ENCODE assay signal across 11 mouse cellular contexts in genomic region chr5:142982046-142982801, GRCm38 (mm10). TPM values are rescaled to one million over a fixed set of nuclear protein-coding genes. Genes with fewer than 3 reads are reported as not detected.
DNase-seq lines count a peak whose midpoint lies in the region; ATAC-seq lines count a peak whose summit lies in the region.
"Had no signal": no experiment of that assay in that cellular context is flagged by ENCODE, and none has a peak within 500 bp of the region (broad histone marks: within the 10 kb centered on the region; RNA-seq: fewer than 3 reads in every experiment).

No protein-coding gene starts in this region.

- DNase-seq in liver = peak; percentile 36
- no peak for DNase-seq in liver, embryonic 11.5 days (ENCODE audit: low spot score)
- DNase-seq in kidney, postnatal 10 days = peak; percentile 74
- DNase-seq in left cerebral cortex, adult 11 months (ENCODE audit: low spot score) = no peak
- DNase-seq in cerebellum, adult 11-12 months = no peak
- DNase-seq: gastrocnemius, postnatal 10 days; thymus, postnatal 14 days had no signal

- WGBS in liver, embryonic 11.5 days = 48% methylated on average over 16 of the region's 16 CpGs
- 55% methylated on average over 16 of the region's 16 CpGs for WGBS in heart, embryonic 15.5 days
- WGBS in midbrain, embryonic 13.5 days = 86% methylated on average over 16 of the region's 16 CpGs

- H3K36me3 ChIP-seq in liver, embryonic 11.5 days (ENCODE audit: control insufficient read depth, insufficient read depth, low read length) = no peaks in the 10 kb centered on the region
- no peaks in the 10 kb centered on the region for H3K36me3 ChIP-seq in heart, embryonic 15.5 days
- no peaks in the 10 kb centered on the region for H3K36me3 ChIP-seq in midbrain, embryonic 13.5 days

- H3K9ac ChIP-seq in liver, embryonic 11.5 days (ENCODE audit: low read depth, low read length) = no peak overlapping the region
- no peak overlapping the region for H3K9ac ChIP-seq in heart, embryonic 15.5 days
- no peak overlapping the region for H3K9ac ChIP-seq in midbrain, embryonic 13.5 days (replicated peaks)

- H3K27me3 ChIP-seq in liver, embryonic 11.5 days (replicated peaks; ENCODE audit: control insufficient read depth, insufficient read depth, low read length) = no peaks in the 10 kb centered on the region
- H3K27me3 ChIP-seq in heart, embryonic 15.5 days = no peaks in the 10 kb centered on the region
- no peaks in the 10 kb centered on the region for H3K27me3 ChIP-seq in midbrain, embryonic 13.5 days

- ATAC-seq in liver, embryonic 11.5 days (replicated peaks; ENCODE audit: low FRiP score) = no peak
- peak; percentile 76; the same call in 1 of the 2 replicates for ATAC-seq in heart, embryonic 15.5 days (replicated peaks; ENCODE audit: insufficient number of reproducible peaks, insufficient read depth, low FRiP score, low read depth)
- peak; percentile 27 for ATAC-seq in megakaryocyte progenitor cell, adult 5-6 weeks (replicated peaks; ENCODE audit: poor library complexity)
- ATAC-seq in midbrain, embryonic 13.5 days = no peak

- H3K4me2 ChIP-seq in liver, embryonic 11.5 days = no peak overlapping the region
- H3K4me2 ChIP-seq in heart, embryonic 15.5 days = no peak overlapping the region
- no peak overlapping the region for H3K4me2 ChIP-seq in midbrain, embryonic 13.5 days (replicated peaks)

- H3K4me3 ChIP-seq in liver, embryonic 11.5 days (ENCODE audit: low read depth, low read length) = no peak overlapping the region
- no peak overlapping the region for H3K4me3 ChIP-seq in heart, embryonic 15.5 days
- H3K4me3 ChIP-seq in midbrain, embryonic 13.5 days (replicated peaks) = no peak overlapping the region

- no peaks in the 10 kb centered on the region for H3K9me3 ChIP-seq in liver, embryonic 11.5 days (ENCODE audit: control insufficient read depth, low read length)
- H3K9me3 ChIP-seq in heart, embryonic 15.5 days (replicated peaks) = no peaks in the 10 kb centered on the region
- H3K9me3 ChIP-seq in midbrain, embryonic 13.5 days = peaks cover 4% of the 10 kb centered on the region; the same call in 1 of the 2 replicates

- H3K4me1 ChIP-seq in liver, embryonic 11.5 days (replicated peaks; ENCODE audit: control insufficient read depth, insufficient read depth, low read length) = peaks cover 12% of the 10 kb centered on the region
- H3K4me1 ChIP-seq in heart, embryonic 15.5 days (replicated peaks) = peaks cover 9% of the 10 kb centered on the region
- H3K4me1 ChIP-seq in midbrain, embryonic 13.5 days (replicated peaks) = 0 out of 2 replicates have a peak, but pooled peaks cover 4% of the 10 kb centered on the region

- H3K27ac ChIP-seq in liver, embryonic 11.5 days (ENCODE audit: low read depth, low read length) = no peak overlapping the region
- H3K27ac ChIP-seq in heart, embryonic 15.5 days = peak overlapping the region; percentile 62
- no peak overlapping the region for H3K27ac ChIP-seq in midbrain, embryonic 13.5 days

RNA-seq across cellular contexts. Expression of gene Fscn1, which starts 22.1 kb away (rescaled TPM):
- polyA plus RNA-seq in liver, embryonic 11.5 days (2014; fragmentation: Nextera tagmentation; extraction: Ambion mirVana) = 142 and 148 TPM in 2 replicates
- 108 and 137 TPM in 2 replicates for polyA plus RNA-seq in heart, embryonic 15.5 days (2015; fragmentation: Nextera tagmentation; extraction: Ambion mirVana)
- 0.20 TPM in 1 of 2 replicates, not detected in the other for total RNA-seq in megakaryocyte progenitor cell, adult 5-6 weeks (2015)
- total RNA-seq in megakaryocyte progenitor cell, adult 5-6 weeks (2017) = 0.10 TPM in 1 of 2 replicates, not detected in the other
- 555 TPM in 2 replicates for polyA plus RNA-seq in midbrain, embryonic 13.5 days (2015; fragmentation: Nextera tagmentation; extraction: Ambion mirVana)
- total RNA-seq: monocyte, adult 5-6 weeks had no signal

Comparison
In these comparisons a context has a peak if more than half of its experiments do, and no peak if none do; other contexts are left out.
1. DNase-seq: peak in liver (single experiment) and kidney, postnatal 10 days (single experiment); none in liver, embryonic 11.5 days (single experiment), left cerebral cortex, adult 11 months (single experiment) and cerebellum, adult 11-12 months (single experiment).
2. ATAC-seq: peak in heart, embryonic 15.5 days (single experiment) and megakaryocyte progenitor cell, adult 5-6 weeks (single experiment); none in liver, embryonic 11.5 days (single experiment) and midbrain, embryonic 13.5 days (single experiment).